Mouse (Mus musculus) monocyte, adult 2 months (primary cell): ENCODE results near the gene Cda.
A peak's percentile ranks its signal among the peaks of the same experiment; 100 is the strongest.

Source experiments
- DNase-seq, 2 experiments: peaks; one replicate each; pipeline ENCODE4 v3.0.0; 2022; ENCODE audit warnings: low spot score in 2 of 2, low read depth in 1 of 2

The Cda gene

GRCm38 (mm10) chr4:138310311-138310910 is 57.4 kb downstream of the Cda start:
- DNase-seq = no peak

- DNase-seq = no peak
Observed at GRCm38 (mm10) chr4:138307739-138308138, 60.1 kb downstream of the Cda start.

- no peak for DNase-seq
Observed at GRCm38 (mm10) chr4:138307025-138307424, 60.8 kb downstream of the Cda start.

GRCm38 (mm10) chr4:138304340-138305104 is 63.3 kb downstream of the Cda start, which contains the start of gene Ddost:
Ddost (plus strand) TSS chr4:138304730.
- DNase-seq = peak; percentile 92 to 93

GRCm38 (mm10) chr4:138303742-138304141 is 64.0 kb downstream of the Cda start:
- no peak for DNase-seq

- no peak for DNase-seq
Observed at GRCm38 (mm10) chr4:138303011-138303410, 64.8 kb downstream of the Cda start.

GRCm38 (mm10) chr4:138301271-138301780 is 66.5 kb downstream of the Cda start:
- no peak for DNase-seq

- no peak for DNase-seq
Observed at GRCm38 (mm10) chr4:138293949-138294550, 73.7 kb downstream of the Cda start.

GRCm38 (mm10) chr4:138293261-138293948 is 74.4 kb downstream of the Cda start:
- no peak for DNase-seq

- no peak for DNase-seq
Observed at GRCm38 (mm10) chr4:138292028-138292427, 75.8 kb downstream of the Cda start.

- DNase-seq = peak in 1 of 2 experiments; percentile 8
Observed at GRCm38 (mm10) chr4:138288691-138289090, 79.1 kb downstream of the Cda start.
